Mouse (Mus musculus) lung, embryonic 15.5 days (tissue): ENCODE data around the gene Il31. TPM values are rescaled to one million over a fixed set of nuclear protein-coding genes. Genes with fewer than 3 reads are reported as not detected.
"Not testable (repeated sequence)": the region's sequence is repeated elsewhere in the genome, so short reads cannot be mapped to it uniquely, and the experiment has no call there.

Experiments
- ATAC-seq: fragments of 200-750 bp; cut with Nextera tagmentation; 2 replicates; pipeline ENCODE4 v1.8.0; 2017; ENCODE audit warnings: moderate number of reproducible peaks, borderline replicate concordance; ENCODE audit not compliant: low FRiP score, low TSS enrichment; ENCODE audit errors: extremely low read depth
- H3K27ac ChIP-seq: fragments of 300-500 bp; sonication (generic); 2 replicates; pipeline ENCODE4 v1.5.1; 2015; ENCODE audit warnings: moderate library complexity, mild to moderate bottlenecking, inconsistent platforms
- H3K27me3 ChIP-seq: fragments of 300-500 bp; sonication (generic); 2 replicates; pipeline ENCODE4 v1.6.1; 2015; ENCODE audit warnings: inconsistent platforms
- H3K36me3 ChIP-seq: fragments of 300-500 bp; sonication (generic); 2 replicates; pipeline ENCODE4 v1.6.1; 2015; ENCODE audit warnings: inconsistent platforms
- H3K4me1 ChIP-seq: fragments of 300-500 bp; sonication (generic); 2 replicates; pipeline ENCODE4 v1.6.1; 2015; ENCODE audit warnings: inconsistent platforms
- H3K4me2 ChIP-seq: fragments of 300-500 bp; sonication (generic); 2 replicates; pipeline ENCODE4 v1.6.1; 2015; ENCODE audit warnings: inconsistent platforms, mild to moderate bottlenecking, moderate library complexity
- H3K4me3 ChIP-seq: fragments of 300-500 bp; sonication (generic); 2 replicates; pipeline ENCODE4 v1.5.1; 2015; ENCODE audit warnings: mild to moderate bottlenecking, inconsistent platforms
- H3K9ac ChIP-seq: fragments of 300-500 bp; sonication (generic); 2 replicates; pipeline ENCODE4 v1.6.1; 2015; ENCODE audit warnings: inconsistent platforms
- H3K9me3 ChIP-seq: fragments of 300-500 bp; sonication (generic); 2 replicates; pipeline ENCODE4 v1.6.1; 2016; ENCODE audit warnings: inconsistent platforms
- WGBS: fragments of 180-500 bp; shearing (Covaris S2); methylation state at CpG from one replicate; pipeline ENCODE4 v1.1.7; 2015; 5-methylcytosine and 5-hydroxymethylcytosine counted together
- polyA plus RNA-seq: library from polyadenylated mRNA; unstranded; fragments of >200 nt; fragmentation: Nextera tagmentation; extraction: Ambion mirVana; gene quantifications from 2 replicates; pipeline ENCODE4 v1.2.1, GENCODE M21; 2015

The Il31 gene
- polyA plus RNA-seq, 1 experiment from 2014 or later = not detected

- H3K9me3 ChIP-seq = no peaks in the 10 kb centered on the region
- peaks cover 31% of the 10 kb centered on the region; the same call in 1 of the 2 replicates for H3K36me3 ChIP-seq
- no peak overlapping the region for H3K4me3 ChIP-seq
- H3K9ac ChIP-seq = no peak overlapping the region
- no peak overlapping the region for H3K4me2 ChIP-seq
- H3K27me3 ChIP-seq = peaks cover 4% of the 10 kb centered on the region; the same call in 1 of the 2 replicates
- 82% methylated on average over 5 of the region's 5 CpGs for WGBS
- no peak overlapping the region for H3K27ac ChIP-seq
- ATAC-seq = no peak
- no peaks in the 10 kb centered on the region for H3K4me1 ChIP-seq
Measured at GRCm38 (mm10) chr5:123514871-123515270, 25.6 kb upstream of the Il31 start.

DNA sequence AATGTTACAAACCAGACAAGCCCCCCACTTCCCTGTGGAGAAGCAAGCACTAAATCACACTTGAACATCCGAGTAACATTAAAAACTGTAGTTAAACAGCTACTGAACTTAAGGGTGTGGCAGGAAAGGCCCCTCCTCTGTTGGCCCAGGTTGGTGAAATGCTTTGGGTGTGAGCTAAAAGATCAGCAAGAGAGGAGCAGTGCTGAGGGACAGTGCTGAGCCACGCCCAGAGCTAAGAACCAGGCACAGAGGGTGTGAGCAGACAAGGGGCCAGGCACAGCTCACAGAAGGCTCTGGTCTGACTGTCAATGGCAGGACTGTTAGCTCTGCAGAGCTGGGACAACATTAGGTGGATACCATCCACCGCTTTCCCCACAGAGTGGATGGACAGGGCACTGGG lies 22.8 kb upstream of the Il31 start:
- no peaks in the 10 kb centered on the region for H3K9me3 ChIP-seq
- no peak overlapping the region for H3K27ac ChIP-seq
- no peak overlapping the region for H3K4me2 ChIP-seq
- peaks cover 26% of the 10 kb centered on the region for H3K27me3 ChIP-seq
- WGBS = 62% methylated on average over 3 of the region's 3 CpGs
- H3K36me3 ChIP-seq = peaks cover 20% of the 10 kb centered on the region; the same call in 1 of the 2 replicates
- H3K4me3 ChIP-seq = no peak overlapping the region
- ATAC-seq = no peak
- H3K9ac ChIP-seq = no peak overlapping the region
- H3K4me1 ChIP-seq = peaks cover 11% of the 10 kb centered on the region; the same call in 1 of the 2 replicates

GRCm38 (mm10) chr5:123511426-123511825 lies 22.1 kb upstream of the Il31 start:
- H3K27me3 ChIP-seq = peaks cover 32% of the 10 kb centered on the region
- not testable (repeated sequence) for ATAC-seq, H3K4me2 ChIP-seq, H3K9ac ChIP-seq, H3K4me3 ChIP-seq, H3K27ac ChIP-seq, H3K9me3 ChIP-seq
- WGBS = 77% methylated on average over 3 of the region's 3 CpGs
- H3K36me3 ChIP-seq = peaks cover 15% of the 10 kb centered on the region; the same call in 1 of the 2 replicates
- peaks cover 11% of the 10 kb centered on the region; the same call in 1 of the 2 replicates for H3K4me1 ChIP-seq

- 0 out of 2 replicates have a peak, but pooled peaks cover 5% of the 10 kb centered on the region for H3K36me3 ChIP-seq
- H3K4me1 ChIP-seq = peaks cover 11% of the 10 kb centered on the region; the same call in 1 of the 2 replicates
- peaks cover 35% of the 10 kb centered on the region for H3K27me3 ChIP-seq
- H3K4me2 ChIP-seq = no peak within 1 kb of the TSS
- no peak within 1 kb of the TSS for H3K4me3 ChIP-seq
- no peaks in the 10 kb centered on the region for H3K9me3 ChIP-seq
- H3K9ac ChIP-seq = no peak within 1 kb of the TSS
- ATAC-seq = no peak
- no peak within 1 kb of the TSS for H3K27ac ChIP-seq
- 91% methylated on average over 5 of the region's 5 CpGs for WGBS
Measured at GRCm38 (mm10) chr5:123510160-123510559, 20.9 kb upstream of the Il31 start, which contains the start of gene B3gnt4. TSS of gene B3gnt4 (plus strand) at chr5:123510460.

DNA sequence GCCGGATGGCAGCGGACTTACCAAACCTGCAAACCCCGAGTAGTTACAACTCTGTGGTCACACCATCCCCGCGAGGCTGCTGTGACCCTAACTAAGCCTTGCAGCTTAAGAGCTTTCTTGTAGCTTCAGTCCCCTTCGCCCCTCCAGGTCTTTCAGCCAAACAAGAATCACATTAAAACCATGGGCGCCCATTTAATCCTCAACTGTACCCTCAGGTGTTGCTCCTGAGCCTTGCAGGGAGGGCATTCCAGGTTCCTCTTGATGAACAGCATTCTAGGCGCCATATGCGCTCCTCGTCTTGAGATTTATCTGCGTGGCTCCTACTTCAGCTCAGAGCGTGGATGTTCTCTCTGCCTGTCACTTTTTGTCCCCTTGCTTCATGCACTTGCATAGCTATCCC lies 19.6 kb upstream of the Il31 start:
- 5% methylated on average over 12 of the region's 12 CpGs for WGBS
- H3K27ac ChIP-seq = no peak overlapping the region
- peaks cover 35% of the 10 kb centered on the region for H3K27me3 ChIP-seq
- H3K4me3 ChIP-seq = peak overlapping the region; percentile 66
- H3K4me2 ChIP-seq = peak overlapping the region; percentile 93
- peaks cover 11% of the 10 kb centered on the region; the same call in 1 of the 2 replicates for H3K4me1 ChIP-seq
- ATAC-seq = no peak
- 0 out of 2 replicates have a peak, but pooled peaks cover 3% of the 10 kb centered on the region for H3K36me3 ChIP-seq
- H3K9me3 ChIP-seq = no peaks in the 10 kb centered on the region
- H3K9ac ChIP-seq = 0 out of 2 replicates have a peak overlapping the region, but pooled peaks have one; percentile 29

GRCm38 (mm10) chr5:123507936-123508723 lies 18.8 kb upstream of the Il31 start:
- H3K9ac ChIP-seq = peak overlapping the region; percentile 29; the same call in 1 of the 2 replicates
- ATAC-seq = peak; percentile 91
- WGBS = under 1% methylated on average over 59 of the region's 59 CpGs
- H3K4me2 ChIP-seq = peak overlapping the region; percentile 93
- no peaks in the 10 kb centered on the region for H3K9me3 ChIP-seq
- H3K4me3 ChIP-seq = peak overlapping the region; percentile 66
- H3K36me3 ChIP-seq = 0 out of 2 replicates have a peak, but pooled peaks cover 3% of the 10 kb centered on the region
- H3K4me1 ChIP-seq = peaks cover 11% of the 10 kb centered on the region; the same call in 1 of the 2 replicates
- peaks cover 35% of the 10 kb centered on the region for H3K27me3 ChIP-seq
- no peak overlapping the region for H3K27ac ChIP-seq

DNA sequence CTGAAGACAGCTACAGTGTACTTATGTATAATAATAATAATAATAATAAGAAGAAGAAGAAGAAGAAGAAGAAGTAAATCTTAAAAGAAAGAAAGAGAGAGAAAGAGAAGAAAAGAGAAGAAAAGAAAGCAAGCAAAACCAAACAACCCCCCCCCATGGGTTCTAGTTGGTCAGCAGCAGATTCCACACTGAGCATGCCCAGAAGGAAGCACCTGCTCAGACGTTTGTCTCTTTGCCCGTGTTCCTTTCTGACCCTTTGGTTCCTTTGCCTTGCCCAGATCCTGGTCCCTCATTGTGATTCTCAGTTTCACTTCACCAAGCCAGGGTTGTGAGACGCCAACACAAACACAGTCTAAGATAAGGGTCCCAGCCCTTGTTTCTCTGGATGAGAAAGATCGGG lies 12.7 kb upstream of the Il31 start:
- Histone ChIP-seq H3K4me3 (no peak overlapping the region), H3K36me3 (no peaks in the 10 kb centered on the region), H3K4me1 (peaks cover 8% of the 10 kb centered on the region), H3K27ac (no peak overlapping the region), H3K9me3 (no peaks in the 10 kb centered on the region), H3K9ac (no peak overlapping the region), H3K27me3 (peaks cover 7% of the 10 kb centered on the region), H3K4me2 (no peak overlapping the region)
- 64% methylated on average over 4 of the region's 4 CpGs for WGBS
- no peak for ATAC-seq

- no peak overlapping the region for H3K27ac ChIP-seq
- H3K4me3 ChIP-seq = no peak overlapping the region
- no peaks in the 10 kb centered on the region for H3K36me3 ChIP-seq
- H3K9me3 ChIP-seq = no peaks in the 10 kb centered on the region
- WGBS = 32% methylated on average over 4 of the region's 4 CpGs
- H3K27me3 ChIP-seq = no peaks in the 10 kb centered on the region; the same call in 1 of the 2 replicates
- no peak overlapping the region for H3K9ac ChIP-seq
- H3K4me1 ChIP-seq = peaks cover 8% of the 10 kb centered on the region
- no peak overlapping the region for H3K4me2 ChIP-seq
- ATAC-seq = no peak
Measured at GRCm38 (mm10) chr5:123499717-123500116, 10.4 kb upstream of the Il31 start.

DNA sequence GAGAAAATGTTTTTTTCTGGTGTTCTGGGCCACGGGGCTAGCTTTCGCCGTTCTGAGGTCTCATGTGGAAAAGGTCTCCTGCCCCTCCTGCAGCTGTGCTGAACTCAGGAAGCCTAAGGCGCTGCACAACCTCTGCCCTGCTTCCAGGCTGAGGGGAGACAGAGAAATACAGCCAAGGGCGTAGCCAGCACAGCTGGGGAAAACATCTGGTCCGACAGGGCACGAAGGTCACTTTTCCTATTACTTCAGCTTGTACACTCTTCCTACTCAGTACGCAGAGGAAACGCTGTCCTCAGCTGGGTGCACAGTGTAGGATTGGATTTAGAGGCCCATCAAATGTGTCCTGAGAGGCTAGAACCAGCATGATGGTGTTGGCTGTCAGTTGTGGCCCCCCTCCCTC lies 646 bp upstream of the Il31 start:
- Histone ChIP-seq H3K27ac (no peak overlapping the region), H3K4me1 (0 out of 2 replicates have a peak, but pooled peaks cover 10% of the 10 kb centered on the region), H3K4me2 (no peak overlapping the region), H3K36me3 (no peaks in the 10 kb centered on the region), H3K4me3 (no peak overlapping the region), H3K9me3 (no peaks in the 10 kb centered on the region), H3K9ac (no peak overlapping the region), H3K27me3 (no peaks in the 10 kb centered on the region; the same call in 1 of the 2 replicates)
- WGBS = 56% methylated on average over 9 of the region's 9 CpGs
- ATAC-seq = no peak

DNA sequence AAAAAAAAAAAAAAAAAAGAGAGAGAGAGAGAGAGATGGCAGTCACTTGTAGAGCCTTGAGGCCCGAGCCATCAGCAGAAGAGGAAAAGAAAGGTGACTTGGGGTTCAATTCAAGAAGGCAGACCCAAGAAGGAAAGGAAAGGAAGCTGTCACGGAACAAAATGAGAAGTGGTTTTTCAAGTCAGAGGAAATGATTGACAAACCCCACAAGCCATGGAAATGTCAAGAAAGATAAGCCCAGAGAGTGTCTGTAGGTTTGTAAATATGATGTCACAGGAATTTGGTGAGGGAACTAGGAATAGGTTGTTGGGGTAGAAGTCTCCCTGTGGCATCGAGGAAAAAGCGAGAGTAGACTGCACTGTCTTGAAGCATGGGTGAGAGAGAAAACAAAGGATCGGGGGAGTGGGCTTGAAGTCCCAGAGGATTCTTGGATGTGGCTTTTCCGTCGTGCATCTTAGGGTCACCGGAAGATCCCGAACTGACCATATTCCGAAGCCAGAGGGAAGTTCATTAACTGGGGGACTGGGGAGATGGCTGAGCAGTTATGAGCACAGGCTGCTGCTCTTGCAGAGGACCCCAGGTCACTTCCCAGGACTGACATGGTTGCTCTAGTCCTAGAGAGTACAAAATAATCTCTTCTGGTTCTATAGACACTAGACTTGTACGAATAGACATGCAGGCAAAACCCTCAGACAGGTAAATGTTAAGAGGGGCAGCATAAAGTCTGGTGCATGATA lies 1.5 kb downstream of the Il31 start:
- Histone ChIP-seq H3K27ac (no peak overlapping the region), H3K9ac (no peak overlapping the region), H3K36me3 (no peaks in the 10 kb centered on the region), H3K4me1 (0 out of 2 replicates have a peak, but pooled peaks cover 10% of the 10 kb centered on the region), H3K27me3 (no peaks in the 10 kb centered on the region; the same call in 1 of the 2 replicates), H3K9me3 (no peaks in the 10 kb centered on the region), H3K4me3 (no peak overlapping the region), H3K4me2 (no peak overlapping the region)
- WGBS = 73% methylated on average over 11 of the region's 11 CpGs
- no peak for ATAC-seq

DNA sequence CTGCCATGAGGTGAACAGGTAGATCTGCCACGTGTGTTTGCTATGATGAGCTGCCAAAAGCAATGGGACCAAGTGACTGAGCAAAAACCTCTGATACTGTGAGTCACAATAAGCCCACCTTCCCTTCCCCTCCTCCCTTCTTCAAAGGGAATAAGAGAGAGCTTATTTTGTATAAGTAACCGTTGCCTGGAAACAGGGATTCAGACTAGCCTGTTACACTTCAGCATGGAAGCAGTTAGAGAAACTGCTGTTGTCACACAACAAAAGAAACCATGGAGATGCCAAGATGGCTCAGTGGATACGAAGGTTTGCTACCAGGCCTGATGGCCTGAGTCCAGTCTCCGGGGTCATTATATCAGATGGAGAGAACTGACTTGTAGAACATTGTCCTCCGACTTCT lies 15.5 kb downstream of the Il31 start:
- no peak overlapping the region for H3K9ac ChIP-seq
- H3K4me2 ChIP-seq = no peak overlapping the region
- no peaks in the 10 kb centered on the region for H3K36me3 ChIP-seq
- H3K27me3 ChIP-seq = no peaks in the 10 kb centered on the region
- no peak for ATAC-seq
- 77% methylated on average over 5 of the region's 5 CpGs for WGBS
- H3K27ac ChIP-seq = no peak overlapping the region
- H3K9me3 ChIP-seq = no peaks in the 10 kb centered on the region
- H3K4me1 ChIP-seq = peaks cover 4% of the 10 kb centered on the region; the same call in 1 of the 2 replicates
- H3K4me3 ChIP-seq = no peak overlapping the region
